Mouse (Mus musculus): Measurements from ENCODE around the gene Cdk2ap1.

GRCm38 (mm10) chr5:124315941-124316340 is 46.9 kb downstream of the Cdk2ap1 start:
- no peak for TF ChIP-seq POLR2A (IDR thresholded peaks at IDR 0.05; ENCODE audit: insufficient read depth, low read length)
- TF ChIP-seq CTCF (IDR thresholded peaks at IDR 0.05; ENCODE audit: low read depth, low read length) = no peak
- no peak for TF ChIP-seq EP300 (IDR thresholded peaks at IDR 0.05; ENCODE audit: insufficient read depth, low read depth, low read length)
